Mouse (Mus musculus) stomach, postnatal 0 days (tissue): ENCODE results near the gene R3hdm2. TPM values are rescaled to one million over a fixed set of nuclear protein-coding genes. Genes with fewer than 3 reads are reported as not detected.

Experiments used
- ATAC-seq: fragments of 200-750 bp; cut with Nextera tagmentation; 2 replicates; pipeline ENCODE4 v1.8.0; 2017; ENCODE audit not compliant: low FRiP score, low TSS enrichment
- DNase-seq: peaks from one replicate; pipeline ENCODE4 v3.0.0-alpha.2; 2016; ENCODE audit warnings: low spot score
- H3K27ac ChIP-seq: fragments of 300-500 bp; sonication (generic); replicated peaks from 2 replicates; pipeline ENCODE4 v1.5.1; 2014; ENCODE audit warnings: mild to moderate bottlenecking, control low read depth
- H3K27me3 ChIP-seq: fragments of 300-500 bp; sonication (generic); 2 replicates; pipeline ENCODE4 v1.6.1; 2014; ENCODE audit warnings: low read length; ENCODE audit not compliant: control insufficient read depth, insufficient read depth
- H3K36me3 ChIP-seq: fragments of 300-500 bp; sonication (generic); 2 replicates; pipeline ENCODE4 v1.6.1; 2014; ENCODE audit warnings: low read length, mixed read lengths; ENCODE audit not compliant: control insufficient read depth, insufficient read depth
- H3K4me1 ChIP-seq: fragments of 300-500 bp; sonication (generic); replicated peaks from 2 replicates; pipeline ENCODE4 v1.6.1; 2014; ENCODE audit warnings: antibody characterized with exemption; ENCODE audit not compliant: control insufficient read depth, insufficient read depth
- H3K4me2 ChIP-seq: fragments of 300-500 bp; sonication (generic); replicated peaks from 2 replicates; pipeline ENCODE4 v1.6.1; 2014; ENCODE audit warnings: low read depth, mild to moderate bottlenecking, control low read depth, moderate library complexity
- H3K4me3 ChIP-seq: fragments of 300-500 bp; sonication (generic); 2 replicates; pipeline ENCODE4 v1.5.1; 2014; ENCODE audit warnings: low read depth, low read length, control low read depth
- H3K9ac ChIP-seq: fragments of 300-500 bp; sonication (generic); 2 replicates; pipeline ENCODE4 v1.6.1; 2014; ENCODE audit warnings: mild to moderate bottlenecking, low read length, control low read depth, mixed read lengths
- H3K9me3 ChIP-seq: fragments of 300-500 bp; sonication (generic); 2 replicates; pipeline ENCODE4 v1.6.1; 2016; ENCODE audit warnings: low read length; ENCODE audit not compliant: control insufficient read depth
- CTCF ChIP-seq: IDR thresholded peaks from 2 replicates; pipeline ENCODE4 v1.5.1; 2016; ENCODE audit warnings: antibody characterized with exemption, low read depth, mild to moderate bottlenecking, moderate library complexity
- EP300 ChIP-seq: optimal IDR thresholded peaks from 2 replicates; pipeline ENCODE3; 2016; ENCODE audit warnings: antibody characterized with exemption
- WGBS: fragments of 180-500 bp; shearing (Covaris S2); extraction: QIAGEN DNeasy Blood & Tissue Kit; methylation state at CpG from one replicate; pipeline ENCODE4 v1.1.7; 2014; 5-methylcytosine and 5-hydroxymethylcytosine counted together
- polyA plus RNA-seq: library from polyadenylated mRNA; unstranded; fragments of >200 nt; fragmentation: Nextera tagmentation; extraction: Ambion mirVana; gene quantifications from 2 replicates; pipeline ENCODE4 v1.2.1, GENCODE M21; 2015

Gene R3hdm2
- polyA plus RNA-seq, 1 experiment from 2014 or later, result 17.6 TPM

- no peaks in the 10 kb centered on the region; the same call in 1 of the 2 replicates for H3K4me1 ChIP-seq
- no peaks in the 10 kb centered on the region for H3K9me3 ChIP-seq
- H3K27me3 ChIP-seq, result no peaks in the 10 kb centered on the region; the same call in 1 of the 2 replicates
- peak overlapping the region; percentile 50 for H3K4me3 ChIP-seq
- H3K9ac ChIP-seq, result peak overlapping the region; percentile 62
- DNase-seq, result peak; percentile 86
- H3K36me3 ChIP-seq, result no peaks in the 10 kb centered on the region
- H3K27ac ChIP-seq, result peak overlapping the region; percentile 89
- no peak for TF ChIP-seq EP300
- peak; percentile 96 for TF ChIP-seq CTCF
- under 1% methylated on average over 31 of the region's 31 CpGs for WGBS
- peak; percentile 85 for ATAC-seq
- H3K4me2 ChIP-seq, result peak overlapping the region; percentile 86
Measured at GRCm38 (mm10) chr10:127338930-127339682, 41.0 kb upstream of the R3hdm2 start.

DNA sequence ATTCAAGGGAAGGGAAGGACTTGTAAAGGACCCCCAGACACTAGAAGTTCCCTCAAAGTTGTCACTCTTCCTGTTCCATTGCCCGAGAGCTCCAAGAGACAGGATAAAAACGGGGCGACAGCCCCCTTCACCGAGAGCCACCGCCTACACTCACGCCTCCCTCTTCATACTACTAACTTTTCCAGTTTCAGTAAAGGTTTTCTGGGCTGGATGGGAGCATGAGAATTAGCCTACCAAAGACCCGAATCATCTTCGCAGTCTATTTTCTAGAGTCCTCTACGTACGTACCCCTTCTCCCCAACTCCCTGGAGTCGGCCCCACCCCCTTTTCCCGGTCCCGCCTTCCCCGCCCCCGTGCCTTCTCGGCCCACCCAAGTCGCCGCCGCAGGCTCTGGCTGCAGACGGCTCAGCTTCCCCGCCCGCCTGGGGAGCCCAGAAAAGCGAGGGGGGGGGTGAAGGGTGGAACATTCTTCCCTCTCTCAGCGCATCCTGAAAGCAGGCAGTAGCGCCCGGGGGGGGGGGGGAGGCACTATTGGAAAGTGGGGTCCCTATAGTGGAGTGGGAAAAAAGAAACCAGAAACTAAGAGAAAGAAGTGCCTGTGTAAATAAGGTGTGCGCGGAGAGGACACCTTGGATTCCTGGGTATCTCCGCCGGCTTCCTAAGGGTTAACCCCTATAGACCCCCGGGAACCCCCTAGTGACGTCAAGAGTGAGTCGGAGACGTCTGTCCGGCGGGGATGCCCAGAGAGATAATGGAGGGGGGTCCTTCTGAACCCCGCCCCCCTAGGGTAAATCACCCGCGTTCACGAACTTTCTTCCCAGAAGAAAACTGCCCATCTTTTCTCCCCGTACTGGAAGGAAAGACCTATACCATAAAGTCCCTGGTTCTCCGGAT, 40.2 kb upstream of the R3hdm2 start:
- WGBS, result under 1% methylated on average over 41 of the region's 42 CpGs
- Histone ChIP-seq H3K27ac (peak overlapping the region; percentile 89), H3K36me3 (no peaks in the 10 kb centered on the region), H3K27me3 (no peaks in the 10 kb centered on the region; the same call in 1 of the 2 replicates), H3K4me1 (no peaks in the 10 kb centered on the region; the same call in 1 of the 2 replicates), H3K9me3 (no peaks in the 10 kb centered on the region), H3K4me2 (peak overlapping the region; percentile 86), H3K4me3 (peak overlapping the region; percentile 50), H3K9ac (peak overlapping the region; percentile 62)
- DNase-seq, result peak; percentile 76
- TF ChIP-seq CTCF, result no peak
- ATAC-seq, result peak; percentile 50; the same call in 1 of the 2 replicates

- no peak for TF ChIP-seq CTCF
- no peak for TF ChIP-seq EP300
- H3K4me2 ChIP-seq, result peak overlapping the region; percentile 86
- H3K4me3 ChIP-seq, result peak overlapping the region; percentile 50
- no peaks in the 10 kb centered on the region; the same call in 1 of the 2 replicates for H3K4me1 ChIP-seq
- no peaks in the 10 kb centered on the region for H3K36me3 ChIP-seq
- H3K27ac ChIP-seq, result peak overlapping the region; percentile 89
- H3K9ac ChIP-seq, result peak overlapping the region; percentile 57
- ATAC-seq (no peak), DNase-seq (no peak)
- 2% methylated on average over 27 of the region's 27 CpGs for WGBS
- no peaks in the 10 kb centered on the region; the same call in 1 of the 2 replicates for H3K27me3 ChIP-seq
- no peaks in the 10 kb centered on the region for H3K9me3 ChIP-seq
Measured at GRCm38 (mm10) chr10:127340577-127341359, 39.4 kb upstream of the R3hdm2 start.

GRCm38 (mm10) chr10:127341360-127341690, 38.8 kb upstream of the R3hdm2 start:
- H3K4me1 ChIP-seq, result no peaks in the 10 kb centered on the region; the same call in 1 of the 2 replicates
- H3K4me2 ChIP-seq, result peak overlapping the region; percentile 86
- 3% methylated on average over 5 of the region's 11 CpGs for WGBS
- peak overlapping the region; percentile 57 for H3K9ac ChIP-seq
- H3K9me3 ChIP-seq, result no peaks in the 10 kb centered on the region
- no peaks in the 10 kb centered on the region; the same call in 1 of the 2 replicates for H3K27me3 ChIP-seq
- H3K27ac ChIP-seq, result peak overlapping the region; percentile 89
- DNase-seq (no peak), ATAC-seq (no peak)
- TF ChIP-seq CTCF, result no peak
- no peak for TF ChIP-seq EP300
- no peaks in the 10 kb centered on the region for H3K36me3 ChIP-seq
- peak overlapping the region; percentile 50 for H3K4me3 ChIP-seq

DNA sequence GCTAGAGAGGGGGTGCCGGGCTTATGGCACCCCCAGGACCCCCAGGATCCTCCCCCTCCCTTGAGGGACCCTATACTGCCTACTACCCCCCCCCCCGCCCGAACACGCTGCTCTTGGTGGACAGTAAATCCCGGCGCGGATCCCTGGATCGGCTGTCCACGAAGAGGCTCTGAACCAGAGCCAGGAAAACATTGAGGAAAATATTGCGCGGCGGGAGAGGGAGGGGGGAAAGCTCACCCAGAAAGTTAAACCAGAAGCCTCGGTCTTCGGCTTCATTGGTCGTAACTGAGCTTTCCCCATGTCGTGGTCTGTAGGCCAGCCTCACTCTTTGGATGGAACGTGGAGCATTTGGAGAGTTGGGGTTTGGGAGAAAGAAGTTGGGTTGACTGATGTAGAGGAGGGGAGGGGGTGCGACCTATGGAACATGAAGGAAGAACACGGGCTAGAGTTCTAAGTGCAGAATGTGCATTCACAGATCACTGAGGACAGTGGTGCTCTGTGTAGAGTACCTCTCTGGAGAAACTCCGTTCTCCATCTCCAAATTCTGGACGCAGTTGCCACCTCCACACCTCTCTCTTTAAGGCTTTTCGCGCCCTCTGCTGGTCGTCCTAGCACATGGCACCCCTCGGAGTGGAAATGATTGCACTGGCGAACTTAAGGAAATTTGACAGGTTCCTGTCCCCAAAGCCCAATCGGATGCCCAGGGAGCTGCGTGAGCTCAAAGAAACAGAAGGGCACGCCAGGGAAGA, 38.1 kb upstream of the R3hdm2 start, which contains the start of gene Gli1:
Gene Gli1, minus strand, starts transcription at position 84 of the 749 bp plus-strand sequence.
- WGBS, result under 1% methylated on average over 29 of the region's 29 CpGs
- Histone ChIP-seq H3K27me3 (no peaks in the 10 kb centered on the region; the same call in 1 of the 2 replicates), H3K4me1 (no peaks in the 10 kb centered on the region; the same call in 1 of the 2 replicates), H3K4me3 (peak within 1 kb of the TSS; percentile 50), H3K36me3 (no peaks in the 10 kb centered on the region), H3K9me3 (no peaks in the 10 kb centered on the region), H3K4me2 (peak within 1 kb of the TSS; percentile 86), H3K9ac (peak within 1 kb of the TSS; percentile 57), H3K27ac (peak within 1 kb of the TSS; percentile 89)
- DNase-seq, result peak; percentile 87
- TF ChIP-seq CTCF (peak; percentile 96), EP300 (no peak)
- ATAC-seq, result peak; percentile 38; the same call in 1 of the 2 replicates
